In the genomic region with DNA sequence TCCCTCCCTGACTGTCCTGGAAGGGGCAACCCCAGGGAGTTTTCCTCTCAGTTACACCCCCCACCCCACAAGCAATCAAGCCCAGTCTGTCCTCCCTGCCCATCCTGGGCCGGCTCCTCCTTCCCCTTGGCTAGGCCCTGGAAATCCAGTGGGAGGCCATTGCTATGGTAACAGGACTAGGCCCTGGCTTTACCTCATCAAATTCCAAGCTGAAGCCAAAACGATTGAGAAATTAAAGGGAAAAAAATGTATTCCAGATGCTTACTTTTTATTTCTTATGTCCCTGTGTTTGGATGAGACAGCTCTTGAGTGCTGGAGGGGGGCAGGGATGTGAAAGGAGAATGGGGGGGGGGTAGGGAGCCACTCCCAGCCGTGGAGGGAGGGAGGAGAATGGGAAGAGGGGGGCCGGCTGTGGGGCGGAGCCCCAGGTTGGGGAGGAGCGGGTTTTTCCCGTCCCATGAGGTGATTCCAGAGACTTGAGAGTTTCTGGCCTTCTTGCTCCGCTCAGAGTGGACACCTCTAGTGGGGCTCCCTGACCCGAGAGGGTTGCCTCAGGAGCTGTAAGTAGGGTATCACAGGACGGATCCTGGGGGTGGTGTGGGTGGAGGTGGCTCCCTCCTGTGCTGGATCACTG, we compare ENCODE assay signal across 8 mouse cellular contexts. TPM values are rescaled to one million over a fixed set of nuclear protein-coding genes. Genes with fewer than 3 reads are reported as not detected.
DNase-seq lines count a peak whose midpoint lies in the region; ATAC-seq lines count a peak whose summit lies in the region.

No protein-coding gene starts in this region.

- peaks cover 57% of the 10 kb centered on the region for H3K36me3 ChIP-seq in hindbrain, embryonic 14.5 days (replicated peaks; ENCODE audit: control insufficient read depth, insufficient read depth)
- H3K36me3 ChIP-seq in midbrain, embryonic 10.5 days: peaks cover 60% of the 10 kb centered on the region
- peaks cover 37% of the 10 kb centered on the region for H3K36me3 ChIP-seq in stomach, embryonic 15.5 days

- DNase-seq in MN1 (ENCODE audit: low spot score): peak; percentile 86
- peak; percentile 64 to 73 for DNase-seq in gastrocnemius, adult 8-10 months (ENCODE audit: low spot score in 2 of 2)
- DNase-seq in hindbrain, embryonic 14.5 days (ENCODE audit: low spot score): peak; percentile 57
- DNase-seq in left cerebral cortex, postnatal 36 days (ENCODE audit: low spot score in 2 of 2): peak; percentile 63 to 68
- DNase-seq in midbrain, embryonic 10.5 days (ENCODE audit: low spot score): peak; percentile 63
- DNase-seq in thymus, postnatal 25 days: no peak

- H3K4me2 ChIP-seq in hindbrain, embryonic 14.5 days (replicated peaks): peak overlapping the region; percentile 65
- peak overlapping the region; percentile 74 for H3K4me2 ChIP-seq in stomach, embryonic 15.5 days

- no peaks in the 10 kb centered on the region for H3K9me3 ChIP-seq in hindbrain, embryonic 14.5 days (ENCODE audit: control insufficient read depth, low read length)
- no peaks in the 10 kb centered on the region for H3K9me3 ChIP-seq in midbrain, embryonic 10.5 days (replicated peaks)
- no peaks in the 10 kb centered on the region for H3K9me3 ChIP-seq in stomach, embryonic 15.5 days

- peak overlapping the region; percentile 96 for H3K27ac ChIP-seq in brown adipose tissue, adult 24 weeks (replicated peaks; ENCODE audit: low read depth, low read length)
- H3K27ac ChIP-seq in hindbrain, embryonic 14.5 days: peak overlapping the region; percentile 59
- H3K27ac ChIP-seq in midbrain, embryonic 10.5 days (replicated peaks): peak overlapping the region; percentile 76
- peak overlapping the region; percentile 98 for H3K27ac ChIP-seq in stomach, embryonic 15.5 days

- 3% methylated on average over 9 of the region's 10 CpGs for WGBS in hindbrain, embryonic 14.5 days
- WGBS in midbrain, embryonic 10.5 days: 5% methylated on average over 10 of the region's 10 CpGs
- WGBS in stomach, embryonic 15.5 days: 4% methylated on average over 10 of the region's 10 CpGs

- H3K4me3 ChIP-seq in brown adipose tissue, adult 24 weeks (ENCODE audit: insufficient read depth, low read depth, low read length): peak overlapping the region; percentile 82
- H3K4me3 ChIP-seq in hindbrain, embryonic 14.5 days (replicated peaks; ENCODE audit: low read length): peak overlapping the region; percentile 19
- peak overlapping the region; percentile 79 for H3K4me3 ChIP-seq in midbrain, embryonic 10.5 days
- H3K4me3 ChIP-seq in stomach, embryonic 15.5 days (replicated peaks): peak overlapping the region; percentile 41

- no peaks in the 10 kb centered on the region for H3K27me3 ChIP-seq in hindbrain, embryonic 14.5 days (ENCODE audit: control insufficient read depth, insufficient read depth, low read length)
- no peaks in the 10 kb centered on the region for H3K27me3 ChIP-seq in midbrain, embryonic 10.5 days (ENCODE audit: low read depth, poor library complexity, severe bottlenecking)
- H3K27me3 ChIP-seq in stomach, embryonic 15.5 days (replicated peaks): no peaks in the 10 kb centered on the region

- intact Hi-C loops in left cerebral cortex, postnatal 36 days (cut with DNase I): no loop called here

- peaks cover 14% of the 10 kb centered on the region for H3K4me1 ChIP-seq in brown adipose tissue, adult 24 weeks (ENCODE audit: control insufficient read depth, insufficient read depth, insufficient read length, low read length)
- peaks cover 38% of the 10 kb centered on the region for H3K4me1 ChIP-seq in hindbrain, embryonic 14.5 days (replicated peaks; ENCODE audit: control insufficient read depth, insufficient read depth, low read length)
- peaks cover 42% of the 10 kb centered on the region for H3K4me1 ChIP-seq in midbrain, embryonic 10.5 days
- H3K4me1 ChIP-seq in stomach, embryonic 15.5 days: peaks cover 45% of the 10 kb centered on the region

- no peak for ATAC-seq in hindbrain, embryonic 14.5 days (ENCODE audit: low FRiP score)
- peak; percentile 23 for ATAC-seq in stomach, embryonic 15.5 days (ENCODE audit: insufficient read depth, low FRiP score, low read depth)

- peak overlapping the region; percentile 42 for H3K9ac ChIP-seq in hindbrain, embryonic 14.5 days
- peak overlapping the region; percentile 10; the same call in 1 of the 2 replicates for H3K9ac ChIP-seq in stomach, embryonic 15.5 days

RNA-seq across cellular contexts. Expression of a gene that starts 2.3 kb away (rescaled TPM):
- polyA plus RNA-seq in brown adipose tissue, adult 24 weeks (2012; ENCODE audit: insufficient read depth, insufficient read length, missing spikeins): 32.6 and 33.2 TPM in 2 replicates
- total RNA-seq in gastrocnemius, adult 8-10 months (2022): 10 to 100 TPM; 17.9 to 27.1 (median 23.5) TPM
- 6.1 and 6.5 TPM in 2 replicates for polyA plus RNA-seq in hindbrain, embryonic 14.5 days (2014; fragmentation: Nextera tagmentation; extraction: Ambion mirVana)
- total RNA-seq in left cerebral cortex, postnatal 36 days (2021): 100 to 1,000 TPM; 109 to 131 TPM
- polyA plus RNA-seq in midbrain, embryonic 10.5 days (2016; fragmentation: Nextera tagmentation; extraction: Ambion mirVana): 29.9 and 33.7 TPM in 2 replicates
- 38.6 and 48.4 TPM in 2 replicates for polyA plus RNA-seq in stomach, embryonic 15.5 days (2015; fragmentation: Nextera tagmentation; extraction: Ambion mirVana)

RNA-seq across cellular contexts. Expression of a gene that starts 12.9 kb away (rescaled TPM):
- 2.6 TPM in 1 of 2 replicates, not detected in the other for polyA plus RNA-seq in brown adipose tissue, adult 24 weeks (2012; ENCODE audit: insufficient read depth, insufficient read length, missing spikeins)
- total RNA-seq in gastrocnemius, adult 8-10 months (2022): under 1 TPM; 0.44 to 0.72 (median 0.63) TPM
- polyA plus RNA-seq in hindbrain, embryonic 14.5 days (2014; fragmentation: Nextera tagmentation; extraction: Ambion mirVana): 2.9 and 4.1 TPM in 2 replicates
- 1 to 10 TPM; 1.6 to 2.3 TPM for total RNA-seq in left cerebral cortex, postnatal 36 days (2021)
- 4.7 and 6.2 TPM in 2 replicates for polyA plus RNA-seq in midbrain, embryonic 10.5 days (2016; fragmentation: Nextera tagmentation; extraction: Ambion mirVana)
- 1.4 and 1.6 TPM in 2 replicates for polyA plus RNA-seq in stomach, embryonic 15.5 days (2015; fragmentation: Nextera tagmentation; extraction: Ambion mirVana)

RNA-seq across cellular contexts. Expression of a gene that starts 13.1 kb away (rescaled TPM):
- 25.3 and 30.1 TPM in 2 replicates for polyA plus RNA-seq in brown adipose tissue, adult 24 weeks (2012; ENCODE audit: insufficient read depth, insufficient read length, missing spikeins)
- total RNA-seq in gastrocnemius, adult 8-10 months (2022): 10 to 100 TPM; 20.2 to 27.0 (median 23.5) TPM
- polyA plus RNA-seq in hindbrain, embryonic 14.5 days (2014; fragmentation: Nextera tagmentation; extraction: Ambion mirVana): 169 and 178 TPM in 2 replicates
- total RNA-seq in left cerebral cortex, postnatal 36 days (2021): 100 to 1,000 TPM in 1 of 2 experiments, 10 to 100 TPM in 1; 94.2 to 109 TPM
- polyA plus RNA-seq in midbrain, embryonic 10.5 days (2016; fragmentation: Nextera tagmentation; extraction: Ambion mirVana): 392 and 411 TPM in 2 replicates
- 242 and 244 TPM in 2 replicates for polyA plus RNA-seq in stomach, embryonic 15.5 days (2015; fragmentation: Nextera tagmentation; extraction: Ambion mirVana)

Comparison
In these comparisons a context has a peak if more than half of its experiments do, and no peak if none do; other contexts are left out.
1. H3K4me3 ChIP-seq: peak in every context shown above with its lines; median percentile 82 in brown adipose tissue, adult 24 weeks; 79 in midbrain, embryonic 10.5 days; 41 in stomach, embryonic 15.5 days; 19 in hindbrain, embryonic 14.5 days.